Mouse (Mus musculus): ENCODE results near the gene Egfem1. TPM values are rescaled to one million over a fixed set of nuclear protein-coding genes. Genes with fewer than 3 reads are reported as not detected.

Gene Egfem1
- total RNA-seq, 2 experiments from 2014 or later: not detected

- ATAC-seq (ENCODE audit: poor library complexity, severe bottlenecking): no peak
These were observed 209.8 kb downstream of the Egfem1 start for GRCm38 (mm10) chr3:29291633-29292032.

DNA sequence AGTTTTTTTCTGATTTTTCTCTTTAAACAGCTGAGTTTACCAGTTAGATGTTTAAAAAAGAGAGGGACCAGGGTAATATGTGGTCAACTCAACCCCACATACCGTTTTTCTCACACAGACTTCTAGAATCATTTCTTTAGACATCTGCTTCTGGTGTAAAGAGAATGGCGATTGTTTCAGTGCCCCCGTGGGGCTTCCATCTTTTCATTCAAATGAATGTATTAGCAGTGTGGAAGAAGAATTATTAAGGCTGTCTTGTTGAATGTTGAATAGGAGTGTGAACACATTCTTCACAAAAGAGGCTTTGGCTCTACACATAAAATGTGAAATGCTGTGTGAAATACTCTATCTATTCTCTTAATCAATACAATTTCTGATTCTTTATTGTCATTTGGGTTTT is 210.4 kb downstream of the Egfem1 start:
- no peak for ATAC-seq (ENCODE audit: poor library complexity, severe bottlenecking)

GRCm38 (mm10) chr3:29293230-29293629 is 211.4 kb downstream of the Egfem1 start:
- ATAC-seq (ENCODE audit: poor library complexity, severe bottlenecking): no peak

- ATAC-seq (ENCODE audit: poor library complexity, severe bottlenecking): no peak
These were observed 260.5 kb downstream of the Egfem1 start for GRCm38 (mm10) chr3:29342223-29342791.

DNA sequence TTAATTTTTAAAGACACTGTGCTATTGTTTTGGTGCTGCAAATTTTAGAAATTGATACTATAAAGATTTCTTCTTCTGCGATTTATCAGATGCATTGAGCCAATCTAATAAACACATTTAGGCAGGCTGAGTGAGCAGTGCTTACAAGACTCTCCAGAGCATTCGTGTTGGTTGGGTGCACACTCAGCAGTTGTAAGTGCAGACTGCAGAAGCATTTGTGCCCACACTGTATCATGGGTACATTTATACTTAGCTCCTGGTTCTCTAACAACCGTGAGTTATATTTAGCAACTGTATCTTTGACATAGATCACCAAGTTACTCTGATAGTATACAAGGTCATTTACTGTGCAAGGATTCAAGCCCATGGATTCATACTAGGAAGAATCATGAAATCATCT is 264.0 kb downstream of the Egfem1 start:
- no peak for ATAC-seq (ENCODE audit: poor library complexity, severe bottlenecking)

DNA sequence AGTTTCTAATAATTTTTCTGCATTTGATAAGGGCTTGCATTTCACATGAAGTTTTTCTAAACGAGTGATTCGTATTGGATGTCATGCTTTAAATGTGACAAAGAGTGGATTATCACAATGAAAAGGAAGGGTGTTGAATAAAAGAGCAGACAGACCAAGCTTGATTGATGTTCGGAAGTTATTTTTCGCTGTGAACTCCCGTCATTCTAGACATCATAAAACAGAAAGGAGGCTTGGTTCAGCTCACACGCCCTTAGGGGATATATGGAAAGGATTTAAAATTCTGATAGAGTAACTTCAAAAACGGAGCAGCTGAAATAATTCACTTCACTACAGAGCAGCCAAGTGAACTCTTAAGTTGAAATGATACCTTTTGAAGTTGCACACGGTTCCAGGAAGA is 285.1 kb downstream of the Egfem1 start:
- ATAC-seq (ENCODE audit: poor library complexity, severe bottlenecking): no peak

DNA sequence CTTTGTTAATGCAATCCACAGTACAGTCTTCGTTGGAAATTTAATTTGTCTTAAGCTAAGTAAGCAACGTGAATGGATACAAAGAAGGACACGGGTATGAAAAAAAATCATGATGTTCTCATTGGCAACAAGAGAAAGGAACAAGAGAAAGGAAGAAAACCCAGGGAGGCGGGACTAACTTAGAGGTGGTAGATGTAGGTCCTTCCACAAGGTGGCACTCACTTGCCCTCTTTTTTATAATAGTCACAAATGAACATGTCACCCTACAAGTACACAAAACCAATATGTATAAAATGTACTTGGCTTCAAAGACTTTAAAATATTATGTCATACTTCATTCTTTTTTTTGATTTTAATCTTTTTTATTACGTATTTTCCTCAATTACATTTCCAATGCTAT is 288.7 kb downstream of the Egfem1 start:
- no peak for ATAC-seq (ENCODE audit: poor library complexity, severe bottlenecking)

DNA sequence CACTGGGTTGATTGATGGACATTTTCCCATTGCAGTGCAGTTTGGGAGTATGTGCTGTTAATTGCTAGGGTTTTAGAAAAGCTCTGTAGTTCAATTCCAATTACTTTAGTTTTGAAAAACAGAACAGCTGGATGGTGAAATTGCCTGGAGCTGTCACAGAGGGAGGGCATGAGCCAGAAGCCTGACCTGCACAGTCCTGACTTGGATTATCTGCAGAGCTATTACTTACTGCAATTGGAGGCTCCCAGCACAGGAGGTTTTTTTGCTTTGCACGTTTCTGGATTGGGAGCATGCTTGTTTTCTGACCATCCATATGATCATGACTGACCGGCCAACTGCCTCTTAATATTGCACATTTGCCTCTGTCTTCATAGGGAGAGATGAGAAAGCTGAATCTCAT is 299.4 kb downstream of the Egfem1 start:
- ATAC-seq (ENCODE audit: poor library complexity, severe bottlenecking): no peak

GRCm38 (mm10) chr3:29399064-29399463 is 317.2 kb downstream of the Egfem1 start:
- no peak for ATAC-seq (ENCODE audit: poor library complexity, severe bottlenecking)

DNA sequence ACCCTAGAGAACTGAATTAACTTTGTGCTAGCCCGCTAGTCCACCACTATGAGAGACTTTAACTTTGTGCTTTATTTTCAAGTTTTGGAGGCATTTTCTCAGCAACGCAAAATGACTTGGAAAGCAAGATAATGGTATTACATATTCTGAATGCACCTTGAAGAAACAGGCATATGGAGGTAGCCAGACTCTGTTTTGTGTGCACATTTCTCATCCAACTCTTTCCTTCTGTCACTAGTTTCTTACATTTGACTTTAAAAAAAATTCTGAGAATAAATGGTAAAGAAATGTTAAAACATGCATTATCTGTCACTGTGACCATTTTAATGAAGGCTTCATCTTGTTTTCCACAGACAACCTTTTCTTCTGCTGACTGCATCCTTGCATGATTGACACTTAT is 339.8 kb downstream of the Egfem1 start:
- no peak for ATAC-seq (ENCODE audit: poor library complexity, severe bottlenecking)

- no peak for ATAC-seq (ENCODE audit: poor library complexity, severe bottlenecking)
These were observed 350.6 kb downstream of the Egfem1 start for GRCm38 (mm10) chr3:29432109-29433091.

DNA sequence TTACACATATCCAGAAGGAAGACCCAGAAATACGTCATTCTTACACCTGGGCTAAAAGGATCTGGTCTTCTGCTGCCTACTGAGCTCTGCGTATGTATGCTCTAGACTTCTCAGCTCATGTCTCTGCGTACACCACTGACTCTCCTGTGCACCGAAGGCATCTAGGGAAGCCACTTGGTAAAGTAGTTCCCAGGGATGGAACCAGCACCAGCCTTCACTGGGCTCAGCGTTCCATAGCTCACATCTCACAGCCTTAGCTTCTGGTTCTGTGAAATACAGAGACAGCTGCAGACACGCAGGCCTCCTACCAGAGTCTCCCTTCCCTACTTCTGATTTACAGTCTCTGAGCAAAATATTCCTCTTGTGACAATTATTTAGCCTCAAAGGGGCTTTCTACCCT is 361.2 kb downstream of the Egfem1 start:
- ATAC-seq (ENCODE audit: poor library complexity, severe bottlenecking): no peak

GRCm38 (mm10) chr3:29444661-29445060 is 362.8 kb downstream of the Egfem1 start:
- no peak for ATAC-seq (ENCODE audit: poor library complexity, severe bottlenecking)

GRCm38 (mm10) chr3:29446081-29446480 is 364.3 kb downstream of the Egfem1 start:
- no peak for ATAC-seq (ENCODE audit: poor library complexity, severe bottlenecking)

- no peak for ATAC-seq (ENCODE audit: poor library complexity, severe bottlenecking)
These were observed 367.1 kb downstream of the Egfem1 start for GRCm38 (mm10) chr3:29448829-29449406.

- no peak for ATAC-seq (ENCODE audit: poor library complexity, severe bottlenecking)
These were observed 416.4 kb downstream of the Egfem1 start for GRCm38 (mm10) chr3:29498211-29498610.

DNA sequence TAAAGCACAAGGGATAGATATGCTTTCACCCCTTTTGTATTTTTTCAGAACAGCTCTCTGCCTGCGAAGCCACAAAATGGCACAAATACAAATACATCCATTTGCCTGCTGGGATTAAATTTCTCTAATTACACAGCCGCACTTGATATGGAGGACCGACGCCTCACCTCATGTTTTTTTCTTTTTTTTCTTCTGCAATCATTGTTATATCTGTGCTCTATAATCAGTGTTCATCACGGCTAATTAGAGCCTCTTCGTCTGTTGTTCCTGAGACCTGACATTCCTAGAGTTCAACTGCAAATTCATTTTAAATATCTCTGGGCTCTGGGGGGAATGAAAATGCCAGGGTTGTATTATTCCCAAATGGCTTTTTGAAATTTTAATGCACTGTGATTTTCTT is 417.4 kb downstream of the Egfem1 start:
- ATAC-seq (ENCODE audit: poor library complexity, severe bottlenecking): no peak

DNA sequence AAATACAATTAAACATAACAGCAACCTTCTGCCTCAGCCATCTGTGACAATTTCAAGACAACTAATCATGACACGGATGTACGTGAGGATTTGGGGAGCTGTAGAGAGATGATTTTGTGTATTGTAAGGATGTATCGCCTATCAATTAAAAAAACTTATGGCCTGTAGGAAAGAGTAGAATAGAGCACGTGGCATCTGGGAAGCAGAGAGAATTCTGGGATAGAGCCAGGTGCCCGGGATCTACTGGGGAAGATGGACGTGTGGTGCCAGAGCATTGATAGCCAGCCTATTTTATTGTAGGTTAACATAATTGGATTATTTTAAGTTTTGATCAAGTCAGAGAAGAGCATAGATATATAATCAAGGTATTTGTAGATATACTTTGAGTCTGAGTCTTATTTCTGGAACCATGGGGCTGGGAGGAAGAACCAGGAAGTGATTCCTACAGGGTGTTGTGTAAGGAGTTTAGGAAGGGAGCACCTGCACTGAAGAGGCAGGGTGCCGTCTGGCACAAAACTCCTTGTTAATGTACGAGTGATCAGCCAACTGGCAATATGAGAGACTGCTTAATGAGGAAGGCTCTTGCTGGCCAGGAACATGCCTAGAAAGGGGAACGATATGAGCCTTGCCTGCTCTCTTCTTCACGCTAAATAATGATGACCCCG is 443.6 kb downstream of the Egfem1 start:
- no peak for ATAC-seq (ENCODE audit: poor library complexity, severe bottlenecking)

DNA sequence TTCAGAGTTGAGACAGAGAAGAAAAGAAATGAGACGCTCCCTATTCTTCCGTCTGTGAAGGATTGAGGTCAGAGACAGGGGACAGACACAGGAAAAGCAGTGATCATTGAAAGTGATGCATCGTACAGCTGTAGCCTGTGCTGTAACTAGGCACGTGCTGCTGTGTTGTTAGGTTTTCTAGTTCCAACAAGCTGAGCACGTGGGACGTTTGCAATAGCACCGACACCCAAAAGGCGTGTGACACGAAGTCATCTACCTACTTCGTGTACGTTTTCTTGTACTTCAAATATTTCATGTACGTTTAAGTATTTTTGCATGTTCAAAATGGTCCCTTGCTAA is 444.1 kb downstream of the Egfem1 start:
- ATAC-seq (ENCODE audit: poor library complexity, severe bottlenecking): no peak

GRCm38 (mm10) chr3:29539211-29539610 is 457.4 kb downstream of the Egfem1 start:
- no peak for ATAC-seq (ENCODE audit: poor library complexity, severe bottlenecking)

DNA sequence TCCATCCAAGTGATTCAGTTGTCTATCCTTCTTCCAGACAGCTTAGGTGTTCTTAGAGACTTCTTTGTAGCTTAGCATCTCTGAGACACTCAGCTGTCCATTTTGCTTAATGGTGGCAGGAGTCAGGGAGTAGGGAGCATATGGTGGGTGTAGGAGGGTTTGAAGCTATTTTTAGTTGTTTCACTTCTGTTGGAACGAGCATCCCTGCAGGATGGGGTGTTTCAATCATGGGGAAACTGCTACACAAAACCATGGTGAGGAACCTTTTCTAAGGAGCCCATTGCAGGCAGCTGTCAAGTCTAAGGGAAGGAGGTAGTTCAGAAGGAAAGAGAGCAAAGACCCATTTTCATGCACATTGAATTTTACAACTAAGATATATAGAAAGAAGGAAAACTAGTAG is 458.1 kb downstream of the Egfem1 start:
- no peak for ATAC-seq (ENCODE audit: poor library complexity, severe bottlenecking)
